Mouse (Mus musculus): Measurements from ENCODE around the gene Gpc1. TPM values are rescaled to one million over a fixed set of nuclear protein-coding genes. Genes with fewer than 3 reads are reported as not detected.

Gene Gpc1
- polyA plus RNA-seq, 2 experiments: 75.5 to 76.2 TPM

GRCm38 (mm10) chr1:92802362-92802761, 29.1 kb upstream of the Gpc1 start:
- WGBS: 100% methylated on average over 1 of the region's 1 CpGs
- H3K27me3 ChIP-seq (ENCODE audit: control insufficient read depth, insufficient read depth, low read length): no peaks in the 10 kb centered on the region
- H3K9me3 ChIP-seq (ENCODE audit: control insufficient read depth, low read length): no peaks in the 10 kb centered on the region
- DNase-seq (ENCODE audit: low spot score): no peak
- H3K4me3 ChIP-seq (replicated peaks; ENCODE audit: low read length): no peak overlapping the region
- no peak for ATAC-seq (ENCODE audit: low FRiP score, low read depth)
- H3K4me2 ChIP-seq (replicated peaks; ENCODE audit: low read depth, low read length, severe bottlenecking): no peak overlapping the region
- no peak for TF ChIP-seq POLR2A (IDR thresholded peaks at IDR 0.05; ENCODE audit: borderline replicate concordance, extremely low read depth, insufficient read depth, insufficient read length)
- H3K36me3 ChIP-seq (ENCODE audit: control insufficient read depth, insufficient read depth, low read length): no peaks in the 10 kb centered on the region
- no peak overlapping the region for H3K27ac ChIP-seq (replicated peaks; ENCODE audit: low read depth, low read length)
- H3K4me1 ChIP-seq (ENCODE audit: control insufficient read depth, insufficient read depth, low read length): no peaks in the 10 kb centered on the region
- no peak overlapping the region for H3K9ac ChIP-seq (ENCODE audit: low read depth, low read length, severe bottlenecking)

GRCm38 (mm10) chr1:92803376-92803775, 28.1 kb upstream of the Gpc1 start:
- H3K9ac ChIP-seq (ENCODE audit: low read depth, low read length, severe bottlenecking): no peak overlapping the region
- no peak overlapping the region for H3K4me2 ChIP-seq (replicated peaks; ENCODE audit: low read depth, low read length, severe bottlenecking)
- H3K27me3 ChIP-seq (ENCODE audit: control insufficient read depth, insufficient read depth, low read length): no peaks in the 10 kb centered on the region
- no peak overlapping the region for H3K4me3 ChIP-seq (replicated peaks; ENCODE audit: low read length)
- H3K9me3 ChIP-seq (ENCODE audit: control insufficient read depth, low read length): no peaks in the 10 kb centered on the region
- H3K27ac ChIP-seq (replicated peaks; ENCODE audit: low read depth, low read length): no peak overlapping the region
- no peaks in the 10 kb centered on the region for H3K36me3 ChIP-seq (ENCODE audit: control insufficient read depth, insufficient read depth, low read length)
- H3K4me1 ChIP-seq (ENCODE audit: control insufficient read depth, insufficient read depth, low read length): no peaks in the 10 kb centered on the region
- ATAC-seq (ENCODE audit: low FRiP score, low read depth) (no peak), DNase-seq (ENCODE audit: low spot score) (no peak)
- WGBS: 79% methylated on average over 4 of the region's 4 CpGs
- no peak for TF ChIP-seq POLR2A (IDR thresholded peaks at IDR 0.05; ENCODE audit: borderline replicate concordance, extremely low read depth, insufficient read depth, insufficient read length)

DNA sequence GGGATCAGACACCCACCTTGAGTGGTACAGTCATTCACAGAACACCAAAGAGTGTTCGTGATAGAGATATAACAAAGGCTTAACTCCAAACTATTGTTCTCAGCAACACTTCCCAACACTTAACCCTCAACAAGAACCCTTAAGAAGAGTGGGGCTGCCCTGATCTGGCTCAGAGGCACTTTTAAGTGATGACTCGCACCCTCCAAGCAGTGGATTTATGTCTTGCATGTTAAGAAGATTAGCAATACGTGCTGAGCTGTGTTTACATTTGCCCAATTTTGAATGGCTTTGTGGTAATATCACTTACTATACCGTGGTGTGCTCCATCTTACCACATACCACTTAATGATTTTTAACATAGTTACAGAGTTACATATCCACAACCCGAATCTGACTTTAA, 26.3 kb upstream of the Gpc1 start:
- no peaks in the 10 kb centered on the region for H3K9me3 ChIP-seq (ENCODE audit: control insufficient read depth, low read length)
- H3K27ac ChIP-seq (replicated peaks; ENCODE audit: low read depth, low read length): no peak overlapping the region
- no peak for ATAC-seq (ENCODE audit: low FRiP score, low read depth)
- no peak overlapping the region for H3K4me3 ChIP-seq (replicated peaks; ENCODE audit: low read length)
- no peak for DNase-seq (ENCODE audit: low spot score)
- H3K36me3 ChIP-seq (ENCODE audit: control insufficient read depth, insufficient read depth, low read length): no peaks in the 10 kb centered on the region
- no peak for TF ChIP-seq POLR2A (IDR thresholded peaks at IDR 0.05; ENCODE audit: borderline replicate concordance, extremely low read depth, insufficient read depth, insufficient read length)
- WGBS: 74% methylated on average over 5 of the region's 5 CpGs
- H3K4me2 ChIP-seq (replicated peaks; ENCODE audit: low read depth, low read length, severe bottlenecking): no peak overlapping the region
- no peaks in the 10 kb centered on the region for H3K27me3 ChIP-seq (ENCODE audit: control insufficient read depth, insufficient read depth, low read length)
- no peak overlapping the region for H3K9ac ChIP-seq (ENCODE audit: low read depth, low read length, severe bottlenecking)
- H3K4me1 ChIP-seq (ENCODE audit: control insufficient read depth, insufficient read depth, low read length): no peaks in the 10 kb centered on the region

DNA sequence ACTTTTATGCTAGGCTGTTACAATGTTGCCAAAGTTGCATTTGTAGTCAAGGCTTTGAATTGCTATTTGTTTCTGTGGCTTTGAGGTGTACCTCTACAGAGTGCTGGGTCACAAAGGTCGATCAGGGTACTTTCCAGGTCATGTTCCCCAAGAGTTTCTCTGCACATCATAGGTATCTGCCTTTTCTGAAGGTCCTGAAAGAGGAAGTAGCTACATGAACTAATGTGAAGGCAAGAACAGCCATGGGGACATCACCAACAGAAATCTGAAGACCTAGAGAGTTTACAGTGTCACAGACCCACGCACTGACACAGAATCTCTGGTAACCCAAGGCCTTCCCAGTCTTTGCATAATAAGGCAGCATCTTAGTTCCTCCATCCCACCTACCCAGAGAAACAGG, 25.6 kb upstream of the Gpc1 start:
- DNase-seq (ENCODE audit: low spot score): no peak
- ATAC-seq (ENCODE audit: low FRiP score, low read depth): no peak
- TF ChIP-seq POLR2A (IDR thresholded peaks at IDR 0.05; ENCODE audit: borderline replicate concordance, extremely low read depth, insufficient read depth, insufficient read length): no peak
- Histone ChIP-seq H3K36me3 (ENCODE audit: control insufficient read depth, insufficient read depth, low read length) (no peaks in the 10 kb centered on the region), H3K27me3 (ENCODE audit: control insufficient read depth, insufficient read depth, low read length) (no peaks in the 10 kb centered on the region), H3K9me3 (ENCODE audit: control insufficient read depth, low read length) (no peaks in the 10 kb centered on the region), H3K27ac (replicated peaks; ENCODE audit: low read depth, low read length) (no peak overlapping the region), H3K4me1 (ENCODE audit: control insufficient read depth, insufficient read depth, low read length) (no peaks in the 10 kb centered on the region), H3K9ac (ENCODE audit: low read depth, low read length, severe bottlenecking) (no peak overlapping the region), H3K4me3 (replicated peaks; ENCODE audit: low read length) (no peak overlapping the region), H3K4me2 (replicated peaks; ENCODE audit: low read depth, low read length, severe bottlenecking) (no peak overlapping the region)
- 71% methylated on average over 2 of the region's 2 CpGs for WGBS

DNA sequence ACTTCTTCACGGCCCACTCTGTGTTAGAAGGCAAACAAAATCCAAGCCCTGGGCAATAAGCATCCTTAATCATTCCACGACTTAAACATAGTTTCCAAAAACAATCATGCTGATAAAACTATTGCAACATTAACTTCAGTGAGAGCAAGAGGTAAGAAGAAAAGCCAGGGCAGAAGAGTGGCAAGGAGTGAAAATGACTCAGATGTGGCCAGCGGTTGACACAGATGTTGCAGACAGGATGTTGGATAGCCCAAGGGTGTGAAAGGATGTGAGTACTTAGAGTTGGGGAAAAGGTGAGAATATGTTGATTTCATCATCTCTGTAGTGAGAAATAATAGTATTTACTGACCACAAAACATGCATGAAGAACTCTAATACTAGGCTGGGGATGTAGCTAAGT, 24.7 kb upstream of the Gpc1 start:
- H3K27ac ChIP-seq (replicated peaks; ENCODE audit: low read depth, low read length): no peak overlapping the region
- 79% methylated on average over 3 of the region's 3 CpGs for WGBS

GRCm38 (mm10) chr1:92809621-92810020, 21.8 kb upstream of the Gpc1 start:
- H3K4me2 ChIP-seq (replicated peaks; ENCODE audit: low read depth, low read length, severe bottlenecking): no peak overlapping the region
- no peak overlapping the region for H3K27ac ChIP-seq (replicated peaks; ENCODE audit: low read depth, low read length)
- no peak for TF ChIP-seq POLR2A (IDR thresholded peaks at IDR 0.05; ENCODE audit: borderline replicate concordance, extremely low read depth, insufficient read depth, insufficient read length)
- DNase-seq (ENCODE audit: low spot score) (no peak), ATAC-seq (ENCODE audit: low FRiP score, low read depth) (no peak)
- H3K36me3 ChIP-seq (ENCODE audit: control insufficient read depth, insufficient read depth, low read length): no peaks in the 10 kb centered on the region
- H3K4me1 ChIP-seq (ENCODE audit: control insufficient read depth, insufficient read depth, low read length): peaks cover 4% of the 10 kb centered on the region
- 74% methylated on average over 4 of the region's 4 CpGs for WGBS
- no peak overlapping the region for H3K4me3 ChIP-seq (replicated peaks; ENCODE audit: low read length)
- H3K9me3 ChIP-seq (ENCODE audit: control insufficient read depth, low read length): no peaks in the 10 kb centered on the region
- no peak overlapping the region for H3K9ac ChIP-seq (ENCODE audit: low read depth, low read length, severe bottlenecking)
- H3K27me3 ChIP-seq (ENCODE audit: control insufficient read depth, insufficient read depth, low read length): no peaks in the 10 kb centered on the region

More for the DNA sequence above, 24.7 kb upstream of the Gpc1 start:
- Histone ChIP-seq H3K4me1 (ENCODE audit: control insufficient read depth, insufficient read depth, low read length) (no peaks in the 10 kb centered on the region), H3K4me2 (replicated peaks; ENCODE audit: low read depth, low read length, severe bottlenecking) (no peak overlapping the region), H3K36me3 (ENCODE audit: control insufficient read depth, insufficient read depth, low read length) (no peaks in the 10 kb centered on the region), H3K9me3 (ENCODE audit: control insufficient read depth, low read length) (no peaks in the 10 kb centered on the region), H3K4me3 (replicated peaks; ENCODE audit: low read length) (no peak overlapping the region), H3K27me3 (ENCODE audit: control insufficient read depth, insufficient read depth, low read length) (no peaks in the 10 kb centered on the region), H3K9ac (ENCODE audit: low read depth, low read length, severe bottlenecking) (no peak overlapping the region)
- no peak for TF ChIP-seq POLR2A (IDR thresholded peaks at IDR 0.05; ENCODE audit: borderline replicate concordance, extremely low read depth, insufficient read depth, insufficient read length)
- ATAC-seq (ENCODE audit: low FRiP score, low read depth) (no peak), DNase-seq (ENCODE audit: low spot score) (no peak)

Measured in limb, embryonic 14.5 days (tissue).